In the genomic region with DNA sequence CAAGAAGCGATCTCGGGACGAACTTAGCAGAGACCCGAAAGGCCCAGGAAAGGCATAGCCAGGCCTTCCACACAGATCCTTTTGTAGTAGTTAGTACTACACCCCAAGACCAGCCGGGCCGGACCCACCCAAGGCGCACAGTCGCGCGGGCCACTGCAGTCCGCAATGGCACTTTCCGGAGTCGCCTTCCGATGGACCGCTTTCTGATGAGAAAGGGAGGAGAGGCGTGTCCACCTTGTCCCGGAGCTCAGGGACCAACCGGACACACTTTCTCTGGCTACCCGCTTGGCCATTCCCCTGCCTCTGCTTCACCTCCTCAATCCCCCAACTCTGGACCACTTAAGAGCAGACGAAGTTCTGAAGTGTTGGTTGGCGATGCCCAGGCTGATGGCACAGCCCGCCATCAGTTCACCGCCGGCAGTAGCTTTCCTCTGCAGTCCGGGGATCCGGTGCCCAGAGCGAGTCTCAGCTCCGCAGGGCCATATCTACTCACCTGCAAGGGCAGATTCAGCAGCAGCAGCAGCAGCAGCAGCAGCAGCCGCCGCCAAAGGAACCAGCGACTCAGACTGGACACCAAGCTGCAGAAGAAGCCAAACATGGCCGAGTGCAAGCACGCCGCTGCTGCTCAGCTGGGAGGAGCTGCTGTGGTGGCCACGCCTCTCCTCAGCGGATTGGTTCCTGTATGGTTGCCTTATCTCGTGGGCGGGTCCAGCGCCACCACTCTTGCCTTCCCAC, we compare ENCODE assay signal across 8 mouse cellular contexts. TPM values are rescaled to one million over a fixed set of nuclear protein-coding genes. Genes with fewer than 3 reads are reported as not detected.
DNase-seq lines count a peak whose midpoint lies in the region; ATAC-seq and TF ChIP-seq lines count a peak whose summit lies in the region.

Gene Tnfrsf22, minus strand, starts transcription at position 628 of the 735 bp plus-strand sequence.

- H3K4me3 ChIP-seq in cortical plate, adult 2 months (ENCODE audit: insufficient read depth, low read length): peak within 1 kb of the TSS; percentile 43
- H3K4me3 ChIP-seq in gastrocnemius, adult 2 months: peak within 1 kb of the TSS; percentile 82
- peak within 1 kb of the TSS; percentile 57 for H3K4me3 ChIP-seq in hindbrain, postnatal 0 days (ENCODE audit: low read length)
- peak within 1 kb of the TSS; percentile 65 for H3K4me3 ChIP-seq in macrophage (ENCODE audit: inconsistent target)

- no peak for TF ChIP-seq CTCF in cortical plate, adult 2 months (IDR thresholded peaks at IDR 0.05; ENCODE audit: extremely low read depth, insufficient read depth, low read length)
- TF ChIP-seq CTCF in gastrocnemius, adult 2 months (IDR thresholded peaks at IDR 0.05): no peak
- TF ChIP-seq CTCF in hindbrain, postnatal 0 days (IDR thresholded peaks at IDR 0.05; ENCODE audit: low read depth): peak; percentile 13; the same call in 1 of the 2 replicates

- no peaks in the 10 kb centered on the region for H3K36me3 ChIP-seq in hindbrain, postnatal 0 days (ENCODE audit: insufficient read depth, low read length)
- H3K36me3 ChIP-seq in macrophage (ENCODE audit: inconsistent target): no peaks in the 10 kb centered on the region

- no peaks in the 10 kb centered on the region for H3K79me2 ChIP-seq in macrophage (ENCODE audit: inconsistent target)

- peak; percentile 30; the same call in 1 of the 2 replicates for TF ChIP-seq POLR2A in cortical plate, adult 2 months (IDR thresholded peaks at IDR 0.05; ENCODE audit: extremely low read depth, insufficient read depth, low read length)

- ATAC-seq in hindbrain, postnatal 0 days: peak; percentile 98

- H3K4me1 ChIP-seq in cortical plate, adult 2 months (ENCODE audit: control insufficient read depth, insufficient read depth, low read length): no peaks in the 10 kb centered on the region
- H3K4me1 ChIP-seq in hindbrain, postnatal 0 days (ENCODE audit: insufficient read depth, low read length): no peaks in the 10 kb centered on the region

- H3K4me2 ChIP-seq in hindbrain, postnatal 0 days (ENCODE audit: low read depth, low read length): peak within 1 kb of the TSS; percentile 86

- H3K27ac ChIP-seq in cortical plate, adult 2 months (ENCODE audit: insufficient read depth, low read length): no peak within 1 kb of the TSS
- peak within 1 kb of the TSS; percentile 61 for H3K27ac ChIP-seq in gastrocnemius, adult 2 months
- H3K27ac ChIP-seq in hindbrain, postnatal 0 days: no peak within 1 kb of the TSS
- no peak within 1 kb of the TSS for H3K27ac ChIP-seq in macrophage

- intact Hi-C loops in gastrocnemius, adult 2 months (cut with DNase I): no loop called here

- peak within 1 kb of the TSS; percentile 61 for H3K9ac ChIP-seq in hindbrain, postnatal 0 days (replicated peaks; ENCODE audit: low read length)

- WGBS in hindbrain, postnatal 0 days: 3% methylated on average over 39 of the region's 39 CpGs
- WGBS in macrophage (ENCODE audit: missing documents): 6% methylated on average over 39 of the region's 39 CpGs

- no peaks in the 10 kb centered on the region for H3K27me3 ChIP-seq in hindbrain, postnatal 0 days (ENCODE audit: insufficient read depth, low read length)

- DNase-seq in adipocyte (ENCODE audit: low spot score): peak; percentile 81
- DNase-seq in gastrocnemius, adult 2 months: peak; percentile 85
- DNase-seq in hindbrain, postnatal 0 days (ENCODE audit: low spot score): peak; percentile 89
- peak; percentile 61 to 72 for DNase-seq in left cerebral cortex, adult 18-20 months (ENCODE audit: low spot score in 2 of 2)
- peak; percentile 46 for DNase-seq in retina, postnatal 7 days (ENCODE audit: low read depth, low spot score)
- DNase-seq in urinary bladder, adult 18-20 months (ENCODE audit: low spot score in 2 of 2): peak; percentile 76 to 78

- no peaks in the 10 kb centered on the region for H3K9me3 ChIP-seq in hindbrain, postnatal 0 days (ENCODE audit: low read length)

RNA-seq across cellular contexts. Expression of gene Tnfrsf22, which starts in this region (rescaled TPM):
- polyA plus RNA-seq in cortical plate, adult 2 months (2012; rRNA removed): 2.0 and 2.9 TPM in 2 replicates
- total RNA-seq in gastrocnemius, adult 2 months (2021): 1 to 10 TPM in 1 of 2 experiments, under 1 TPM in 1; 0.97 to 2.1 TPM
- total RNA-seq in hindbrain, postnatal 0 days (2014; rRNA removed): 2.9 and 4.8 TPM in 2 replicates
- 4.5 and 5.1 TPM in 2 replicates for polyA plus RNA-seq in hindbrain, postnatal 0 days (2015; fragmentation: Nextera tagmentation; extraction: Ambion mirVana)
- total RNA-seq in left cerebral cortex, adult 18-20 months (2021): 1 to 10 TPM; 1.7 to 2.1 TPM
- 1 to 10 TPM in 14 of 26 experiments, under 1 TPM in 11, not detected in 1; 0.29 to 3.8 (median 1.3) TPM for total RNA-seq in macrophage (2018; cell fraction: chromatin; rRNA removed)
- total RNA-seq in macrophage (2018; cell fraction: cytosol; rRNA removed): 1 to 10 TPM; 1.5 to 4.4 (median 2.9) TPM
- total RNA-seq in macrophage (2018; cell fraction: nucleus; rRNA removed): 10 to 100 TPM in 1 of 26 experiments, 1 to 10 TPM in 24, under 1 TPM in 1; 0.58 to 11.1 (median 2.1) TPM
- 2.7 to 8.5 TPM (median 3.7 TPM) in 3 replicates for polyA plus RNA-seq in macrophage (2018)
